Mouse (Mus musculus) ES-Bruce4 (cell line): Measurements from ENCODE around the gene Lin28a.

Experiments
- CTCF ChIP-seq: IDR thresholded peaks from one replicate; pipeline ENCODE4 v1.8.1; 2011; ENCODE audit warnings: low read depth, low read length
- EP300 ChIP-seq: IDR thresholded peaks from 2 replicates; pipeline ENCODE4 v1.6.1; 2011; ENCODE audit warnings: low read depth, low read length; ENCODE audit not compliant: insufficient read depth
- POLR2A ChIP-seq: IDR thresholded peaks from one replicate; pipeline ENCODE4 v1.8.1; 2011; ENCODE audit warnings: low read length; ENCODE audit not compliant: insufficient read depth

DNA sequence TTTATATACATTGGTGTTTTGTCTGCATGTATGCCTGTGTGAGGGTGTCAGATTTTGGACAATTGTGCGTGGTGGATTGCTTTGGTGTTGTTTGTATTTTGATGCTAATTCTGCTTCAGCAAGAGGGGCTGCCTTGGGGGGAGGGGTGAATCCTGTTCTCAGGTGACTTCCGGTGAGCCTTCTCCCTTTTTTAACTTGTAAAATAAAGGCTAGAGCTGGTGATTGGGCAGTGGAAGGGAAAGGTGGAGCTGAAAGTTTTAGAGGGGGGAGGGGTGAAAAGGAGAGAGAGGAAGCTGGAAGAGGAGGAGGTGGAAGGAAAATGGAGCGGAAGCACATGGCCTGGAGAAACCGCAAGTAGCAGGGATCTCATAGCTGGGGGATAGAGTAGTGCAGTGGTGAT is 62.3 kb downstream of the Lin28a start:
- TF ChIP-seq CTCF, result no peak
- TF ChIP-seq POLR2A, result peak; percentile 86
- peak; percentile 67; the same call in 1 of the 2 replicates for TF ChIP-seq EP300
